Mouse (Mus musculus) kidney, adult 8-10 months (tissue): ENCODE measurements around the gene Rsc1a1.

Experiments used
- DNase-seq, 2 experiments: peaks; one replicate each; pipeline ENCODE4 v3.0.0; 2022

Gene Rsc1a1

GRCm38 (mm10) chr4:141685499-141685898, at the start of gene Rsc1a1:
Gene Rsc1a1 (minus strand): TSS chr4:141685599.
- no peak for DNase-seq

GRCm38 (mm10) chr4:141735206-141735560, 49.8 kb upstream of the Rsc1a1 start:
- no peak for DNase-seq

- peak; percentile 91 for DNase-seq
Observed at GRCm38 (mm10) chr4:141734446-141735205, 49.2 kb upstream of the Rsc1a1 start.

GRCm38 (mm10) chr4:141731766-141732165, 46.4 kb upstream of the Rsc1a1 start:
- no peak for DNase-seq

GRCm38 (mm10) chr4:141730401-141730800, 45.0 kb upstream of the Rsc1a1 start:
- DNase-seq: no peak

GRCm38 (mm10) chr4:141729266-141729665, 43.9 kb upstream of the Rsc1a1 start:
- DNase-seq: peak; percentile 66 to 83

GRCm38 (mm10) chr4:141725738-141726137, 40.3 kb upstream of the Rsc1a1 start:
- DNase-seq: peak; percentile 69 to 86

GRCm38 (mm10) chr4:141725277-141725676, 39.9 kb upstream of the Rsc1a1 start:
- no peak for DNase-seq

GRCm38 (mm10) chr4:141724594-141724993, 39.2 kb upstream of the Rsc1a1 start:
- no peak for DNase-seq

GRCm38 (mm10) chr4:141723673-141724068, 38.3 kb upstream of the Rsc1a1 start:
- no peak for DNase-seq

GRCm38 (mm10) chr4:141722731-141723672, 37.6 kb upstream of the Rsc1a1 start, which contains the start of gene Ddi2:
Gene Ddi2 (minus strand): TSS chr4:141723419.
- peak; percentile 85 for DNase-seq

- peak in 1 of 2 experiments; percentile 52 for DNase-seq
Observed at GRCm38 (mm10) chr4:141721961-141722360, 36.6 kb upstream of the Rsc1a1 start.

GRCm38 (mm10) chr4:141720761-141721523, 35.5 kb upstream of the Rsc1a1 start:
- DNase-seq: no peak

GRCm38 (mm10) chr4:141719304-141719703, 33.9 kb upstream of the Rsc1a1 start:
- DNase-seq: no peak

GRCm38 (mm10) chr4:141717633-141718032, 32.2 kb upstream of the Rsc1a1 start:
- no peak for DNase-seq

- no peak for DNase-seq
Observed at GRCm38 (mm10) chr4:141715027-141715426, 29.6 kb upstream of the Rsc1a1 start.

GRCm38 (mm10) chr4:141713598-141714142, 28.3 kb upstream of the Rsc1a1 start:
- DNase-seq: no peak

- no peak for DNase-seq
Observed at GRCm38 (mm10) chr4:141711250-141711649, 25.9 kb upstream of the Rsc1a1 start.

GRCm38 (mm10) chr4:141708971-141709370, 23.6 kb upstream of the Rsc1a1 start:
- DNase-seq: no peak

- no peak for DNase-seq
Observed at GRCm38 (mm10) chr4:141708005-141708404, 22.6 kb upstream of the Rsc1a1 start.

- no peak for DNase-seq
Observed at GRCm38 (mm10) chr4:141705331-141705730, 19.9 kb upstream of the Rsc1a1 start.

- DNase-seq: no peak
Observed at GRCm38 (mm10) chr4:141704625-141705024, 19.2 kb upstream of the Rsc1a1 start.

- no peak for DNase-seq
Observed at GRCm38 (mm10) chr4:141694719-141695118, 9.3 kb upstream of the Rsc1a1 start.
